Mouse (Mus musculus) liver, embryonic 15.5 days (tissue): ENCODE measurements around the gene Dhx32. TPM values are rescaled to one million over a fixed set of nuclear protein-coding genes. Genes with fewer than 3 reads are reported as not detected.

Experiments used
- ATAC-seq: fragments of 200-750 bp; cut with Nextera tagmentation; 2 replicates; pipeline ENCODE4 v1.8.0; 2017; ENCODE audit warnings: moderate number of reproducible peaks, mild to moderate bottlenecking, moderate library complexity; ENCODE audit not compliant: insufficient read depth
- H3K27ac ChIP-seq: fragments of 300-500 bp; sonication (generic); replicated peaks from 2 replicates; pipeline ENCODE4 v1.5.1; 2015; ENCODE audit warnings: mild to moderate bottlenecking, inconsistent platforms
- H3K27me3 ChIP-seq: fragments of 300-500 bp; sonication (generic); 2 replicates; pipeline ENCODE4 v1.6.1; 2015; ENCODE audit warnings: mild to moderate bottlenecking, inconsistent platforms
- H3K36me3 ChIP-seq: fragments of 300-500 bp; sonication (generic); replicated peaks from 2 replicates; pipeline ENCODE4 v1.6.1; 2015; ENCODE audit warnings: moderate library complexity, mild to moderate bottlenecking, inconsistent platforms
- H3K4me1 ChIP-seq: fragments of 300-500 bp; sonication (generic); replicated peaks from 2 replicates; pipeline ENCODE4 v1.6.1; 2015; ENCODE audit warnings: inconsistent platforms
- H3K4me2 ChIP-seq: fragments of 300-500 bp; sonication (generic); 2 replicates; pipeline ENCODE4 v1.6.1; 2015; ENCODE audit warnings: moderate library complexity, mild to moderate bottlenecking, inconsistent platforms
- H3K4me3 ChIP-seq: fragments of 300-500 bp; sonication (generic); replicated peaks from 2 replicates; pipeline ENCODE4 v1.5.1; 2015; ENCODE audit warnings: mild to moderate bottlenecking, inconsistent platforms
- H3K9ac ChIP-seq: fragments of 300-500 bp; sonication (generic); 2 replicates; pipeline ENCODE4 v1.6.1; 2015; ENCODE audit warnings: moderate library complexity, mild to moderate bottlenecking, inconsistent platforms
- H3K9me3 ChIP-seq: fragments of 300-500 bp; sonication (generic); replicated peaks from 2 replicates; pipeline ENCODE4 v1.6.1; 2016; ENCODE audit warnings: inconsistent platforms
- WGBS: fragments of 180-500 bp; shearing (Covaris S2); methylation state at CpG from one replicate; pipeline ENCODE4 v1.1.7; 2015; ENCODE audit warnings: mixed read lengths; ENCODE audit not compliant: insufficient replicate concordance; 5-methylcytosine and 5-hydroxymethylcytosine counted together
- polyA plus RNA-seq: library from polyadenylated mRNA; unstranded; fragments of >200 nt; fragmentation: Nextera tagmentation; extraction: Ambion mirVana; gene quantifications from 2 replicates; pipeline ENCODE4 v1.2.1, GENCODE M21; 2015

The Dhx32 gene
- polyA plus RNA-seq, 1 experiment from 2014 or later = 10.7 TPM

DNA sequence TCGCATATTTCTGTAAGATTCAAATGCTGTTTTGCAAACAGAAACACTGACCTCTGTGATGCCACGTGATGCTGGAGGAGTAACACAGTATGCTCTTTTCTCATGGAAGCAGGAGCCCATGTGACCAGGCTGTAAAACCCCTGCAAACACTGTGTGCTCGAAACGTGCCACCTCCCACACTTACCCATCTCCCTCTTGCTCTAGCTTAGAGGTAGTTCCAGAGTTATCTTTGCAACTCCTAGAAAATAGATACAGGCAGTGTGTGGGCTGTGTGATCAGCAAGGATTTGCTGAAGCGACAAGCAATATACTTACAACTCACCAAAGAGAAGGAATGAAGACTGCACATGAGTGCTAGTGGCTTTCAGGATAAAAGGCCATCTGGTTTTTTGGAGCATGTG lies 14.0 kb downstream of the Dhx32 start:
- H3K27me3 ChIP-seq = no peaks in the 10 kb centered on the region
- no peak for ATAC-seq
- WGBS = 61% methylated on average over 5 of the region's 5 CpGs
- H3K9ac ChIP-seq = no peak overlapping the region
- H3K4me3 ChIP-seq = no peak overlapping the region
- no peaks in the 10 kb centered on the region for H3K4me1 ChIP-seq
- no peak overlapping the region for H3K27ac ChIP-seq
- no peaks in the 10 kb centered on the region for H3K9me3 ChIP-seq
- H3K36me3 ChIP-seq = no peaks in the 10 kb centered on the region
- no peak overlapping the region for H3K4me2 ChIP-seq

DNA sequence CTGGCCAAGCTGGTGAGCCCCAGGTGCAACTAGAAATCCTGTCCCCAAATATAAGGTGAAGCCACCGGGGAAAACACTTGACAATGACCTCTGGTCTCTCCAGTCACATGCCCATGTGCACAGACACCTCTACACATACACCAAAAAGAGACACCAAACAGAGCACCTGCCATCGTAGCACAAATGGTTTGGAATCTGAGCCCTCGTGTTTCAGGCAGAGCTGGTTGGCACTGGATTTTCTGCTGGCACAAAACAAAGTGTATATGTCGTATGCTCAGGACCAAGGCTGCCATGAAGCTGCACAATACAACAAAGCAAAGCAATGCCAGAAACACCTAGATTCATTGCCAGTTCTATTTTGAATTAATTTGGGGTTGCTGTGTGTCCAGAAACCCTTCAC lies 14.5 kb downstream of the Dhx32 start:
- Histone ChIP-seq H3K4me1 (no peaks in the 10 kb centered on the region), H3K36me3 (no peaks in the 10 kb centered on the region), H3K4me2 (no peak overlapping the region), H3K27me3 (no peaks in the 10 kb centered on the region), H3K4me3 (no peak overlapping the region), H3K9me3 (no peaks in the 10 kb centered on the region), H3K9ac (no peak overlapping the region), H3K27ac (no peak overlapping the region)
- ATAC-seq = no peak
- 72% methylated on average over 4 of the region's 4 CpGs for WGBS

DNA sequence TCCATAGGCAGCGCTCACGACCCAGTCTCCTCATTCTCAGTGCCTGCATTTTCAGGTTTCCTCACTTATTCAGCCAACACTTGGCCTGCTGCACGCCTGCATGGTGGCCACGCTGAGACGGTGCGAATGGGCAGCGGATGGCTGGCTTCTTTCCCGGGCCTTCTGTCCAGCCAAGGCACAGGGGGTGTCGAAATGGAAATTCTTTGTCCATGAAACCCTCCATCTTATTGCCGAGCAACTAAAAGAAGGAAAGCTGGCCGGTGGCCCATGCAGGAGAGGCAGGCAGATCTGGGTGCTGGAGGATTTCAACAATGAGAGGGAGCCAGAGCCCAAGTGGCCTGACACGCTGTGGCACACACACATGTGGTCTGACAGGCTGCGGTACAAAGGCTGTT lies 16.7 kb downstream of the Dhx32 start:
- no peak overlapping the region for H3K4me2 ChIP-seq

DNA sequence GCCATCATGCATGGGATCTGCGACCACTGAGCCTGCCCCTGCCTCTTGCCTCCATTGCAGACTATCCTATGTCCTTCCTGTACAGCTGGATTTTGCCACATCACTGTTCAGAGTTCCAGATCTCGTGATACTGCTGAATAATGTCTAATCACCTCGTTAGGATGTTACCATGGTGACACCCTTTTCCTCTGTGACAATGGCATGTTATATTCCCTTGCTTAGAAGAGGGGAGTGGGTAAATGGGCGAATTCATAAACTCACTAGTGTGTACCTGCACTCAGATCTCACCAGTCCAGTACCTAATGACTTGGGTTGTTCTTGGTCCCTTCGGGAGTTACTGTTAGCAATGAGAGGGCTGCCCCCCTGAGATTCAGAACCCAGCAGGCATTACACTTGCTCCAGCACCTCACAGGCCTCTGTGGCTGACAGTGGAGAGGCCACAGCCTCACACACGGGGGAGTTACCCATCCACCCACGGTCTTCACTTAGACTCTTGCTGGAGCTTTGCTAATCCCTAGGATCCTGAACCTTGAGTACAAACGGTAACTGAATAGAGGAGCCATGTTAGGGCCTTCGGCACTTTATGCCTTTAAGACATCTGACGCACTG lies 17.2 kb downstream of the Dhx32 start:
- Histone ChIP-seq H3K9ac (no peak overlapping the region), H3K4me2 (no peak overlapping the region), H3K4me3 (no peak overlapping the region), H3K9me3 (no peaks in the 10 kb centered on the region), H3K36me3 (no peaks in the 10 kb centered on the region), H3K27ac (no peak overlapping the region), H3K27me3 (no peaks in the 10 kb centered on the region), H3K4me1 (no peaks in the 10 kb centered on the region)
- ATAC-seq = no peak
- WGBS = 63% methylated on average over 10 of the region's 10 CpGs

More for the DNA sequence above, 16.7 kb downstream of the Dhx32 start:
- ATAC-seq = no peak
- no peaks in the 10 kb centered on the region for H3K36me3 ChIP-seq
- no peak overlapping the region for H3K4me3 ChIP-seq
- 83% methylated on average over 13 of the region's 13 CpGs for WGBS
- no peak overlapping the region for H3K27ac ChIP-seq
- no peaks in the 10 kb centered on the region for H3K4me1 ChIP-seq
- no peaks in the 10 kb centered on the region for H3K27me3 ChIP-seq
- no peaks in the 10 kb centered on the region for H3K9me3 ChIP-seq
- H3K9ac ChIP-seq = no peak overlapping the region

DNA sequence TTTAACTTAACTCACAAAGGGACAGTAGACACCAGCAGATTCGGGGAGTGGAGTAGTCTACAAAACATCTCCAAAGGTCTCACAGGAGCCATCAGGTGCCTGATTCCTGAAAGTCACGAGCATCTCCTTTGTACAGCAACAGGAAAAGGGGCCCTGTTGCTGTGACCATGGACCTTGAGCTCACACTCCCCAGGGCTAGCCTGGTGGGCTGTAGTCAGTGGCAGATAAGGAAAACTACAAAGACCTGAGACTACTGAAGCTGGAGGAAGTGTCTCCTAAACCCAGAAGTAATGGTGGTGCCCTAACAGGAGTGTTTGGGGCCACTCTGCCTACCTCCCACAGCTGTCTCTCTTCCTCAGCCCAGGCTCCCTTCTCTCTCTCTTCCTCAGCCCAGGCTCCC lies 18.1 kb downstream of the Dhx32 start:
- Histone ChIP-seq H3K4me3 (no peak overlapping the region), H3K27ac (no peak overlapping the region), H3K4me1 (no peaks in the 10 kb centered on the region), H3K27me3 (no peaks in the 10 kb centered on the region), H3K4me2 (no peak overlapping the region), H3K9ac (no peak overlapping the region), H3K9me3 (no peaks in the 10 kb centered on the region), H3K36me3 (no peaks in the 10 kb centered on the region)
- ATAC-seq = no peak
- WGBS = 46% methylated on average over 2 of the region's 2 CpGs

DNA sequence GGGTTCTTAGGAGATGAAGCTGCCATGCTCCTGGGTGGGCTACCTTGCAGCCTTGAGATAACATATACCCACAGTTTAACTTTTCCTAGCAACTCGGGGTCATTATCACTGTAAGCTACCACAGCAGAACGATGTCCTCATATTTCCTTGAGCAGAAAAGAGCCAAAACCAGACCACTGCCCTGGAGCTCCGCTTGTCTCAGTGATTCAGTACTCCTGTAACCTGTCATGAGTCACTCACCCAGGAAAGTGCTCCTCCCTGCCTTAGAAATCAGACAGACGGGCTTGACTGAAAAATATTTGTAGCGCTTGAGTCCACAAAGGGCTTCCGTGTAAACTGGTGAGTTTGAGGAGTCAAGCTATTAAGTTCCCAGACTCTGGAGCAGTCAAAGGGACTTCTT lies 19.8 kb downstream of the Dhx32 start:
- 68% methylated on average over 6 of the region's 6 CpGs for WGBS
- no peak overlapping the region for H3K27ac ChIP-seq
- no peak for ATAC-seq
- H3K27me3 ChIP-seq = no peaks in the 10 kb centered on the region
- no peak overlapping the region for H3K4me2 ChIP-seq
- H3K4me3 ChIP-seq = no peak overlapping the region
- 0 out of 2 replicates have a peak, but pooled peaks cover 7% of the 10 kb centered on the region for H3K4me1 ChIP-seq
- H3K36me3 ChIP-seq = no peaks in the 10 kb centered on the region
- H3K9me3 ChIP-seq = no peaks in the 10 kb centered on the region
- H3K9ac ChIP-seq = no peak overlapping the region

DNA sequence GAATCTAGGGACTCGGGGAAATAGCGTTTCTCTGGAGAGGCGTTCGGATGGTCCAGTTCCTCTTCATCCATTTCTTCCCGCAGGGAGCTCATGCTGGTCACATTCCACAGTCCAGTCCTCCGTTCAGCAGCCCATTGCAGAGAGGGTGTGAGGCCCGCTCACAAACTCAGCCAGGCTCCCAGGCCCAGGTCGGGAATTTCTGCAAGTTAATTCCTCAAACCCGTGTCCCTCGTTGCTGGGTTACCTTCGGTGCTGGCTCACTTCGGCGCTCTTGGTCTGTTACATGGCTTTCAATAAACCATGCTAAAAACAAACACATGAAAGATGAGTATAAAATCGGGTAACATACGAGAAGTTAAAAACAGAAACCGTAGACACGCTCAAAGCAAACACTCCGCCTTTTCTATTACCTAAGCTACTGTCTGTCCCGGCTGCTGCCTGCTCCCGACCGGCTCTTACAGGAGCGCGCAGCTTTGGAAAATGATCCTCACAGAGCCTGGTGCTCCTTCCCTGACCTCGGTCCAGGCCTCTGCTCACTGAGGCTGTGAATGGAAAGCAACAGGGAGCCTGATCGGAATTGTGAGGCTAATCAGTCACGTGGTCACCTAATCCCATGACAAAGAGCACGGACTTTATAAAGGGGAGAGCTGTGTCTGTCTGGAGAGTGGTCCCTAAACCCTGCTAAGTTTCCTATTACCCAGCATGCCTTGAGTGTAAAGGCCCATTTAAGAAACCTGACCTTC lies 22.7 kb downstream of the Dhx32 start:
- no peak for ATAC-seq
- no peak overlapping the region for H3K4me3 ChIP-seq
- WGBS = 63% methylated on average over 27 of the region's 27 CpGs
- H3K9me3 ChIP-seq = no peaks in the 10 kb centered on the region
- no peak overlapping the region for H3K9ac ChIP-seq
- H3K36me3 ChIP-seq = no peaks in the 10 kb centered on the region
- no peaks in the 10 kb centered on the region for H3K27me3 ChIP-seq
- peak overlapping the region; percentile 6; the same call in 1 of the 2 replicates for H3K4me2 ChIP-seq
- H3K27ac ChIP-seq = no peak overlapping the region
- 0 out of 2 replicates have a peak, but pooled peaks cover 7% of the 10 kb centered on the region for H3K4me1 ChIP-seq

DNA sequence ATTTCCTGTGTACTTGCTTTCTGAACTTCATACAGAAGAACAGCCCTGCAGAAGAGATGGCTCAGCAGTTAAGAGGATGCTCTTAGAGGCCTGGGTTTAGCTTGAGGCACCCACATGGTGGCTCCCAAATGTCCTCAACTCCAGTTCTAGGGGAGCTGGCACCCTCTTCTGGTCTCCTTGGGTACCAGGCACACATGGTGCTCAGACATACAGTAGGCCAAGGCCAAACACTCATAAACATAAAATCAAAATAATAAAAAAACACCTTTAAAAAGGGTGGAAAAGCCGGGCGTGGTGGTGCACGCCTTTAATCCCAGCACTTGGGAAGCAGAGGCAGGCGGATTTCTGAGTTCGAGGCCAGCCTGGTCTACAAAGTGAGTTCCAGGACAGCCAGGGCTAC lies 23.8 kb downstream of the Dhx32 start:
- H3K4me2 ChIP-seq = no peak overlapping the region
- H3K27me3 ChIP-seq = no peaks in the 10 kb centered on the region
- H3K9ac ChIP-seq = no peak overlapping the region
- no peak for ATAC-seq
- 90% methylated on average over 5 of the region's 5 CpGs for WGBS
- H3K4me3 ChIP-seq = no peak overlapping the region
- H3K4me1 ChIP-seq = 0 out of 2 replicates have a peak, but pooled peaks cover 7% of the 10 kb centered on the region
- H3K27ac ChIP-seq = no peak overlapping the region
- no peaks in the 10 kb centered on the region for H3K36me3 ChIP-seq
- H3K9me3 ChIP-seq = no peaks in the 10 kb centered on the region

DNA sequence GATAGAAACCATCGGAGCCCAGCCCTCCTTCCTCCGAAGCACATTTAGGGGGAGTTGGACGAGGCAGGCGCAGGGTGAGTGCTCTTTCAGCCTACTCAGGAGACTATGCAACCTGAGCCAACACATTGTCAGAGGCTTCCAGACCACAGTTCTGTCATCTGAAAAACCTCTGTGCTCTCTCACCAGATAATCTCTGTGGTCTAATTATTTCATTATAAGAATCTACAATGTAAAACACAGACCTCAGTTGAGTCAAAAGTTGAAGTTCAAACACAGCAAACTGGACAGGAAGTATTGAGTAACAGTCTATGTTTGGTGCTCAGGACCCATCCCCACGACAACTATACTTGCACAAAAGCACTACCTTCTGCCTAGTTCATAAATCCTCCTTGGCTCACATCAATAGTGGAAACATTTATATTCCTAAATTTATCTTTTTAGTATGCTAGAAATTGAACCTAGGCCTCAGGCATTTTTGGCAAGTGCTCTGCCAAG lies 24.5 kb downstream of the Dhx32 start:
- Histone ChIP-seq H3K4me2 (no peak overlapping the region), H3K36me3 (no peaks in the 10 kb centered on the region), H3K4me1 (0 out of 2 replicates have a peak, but pooled peaks cover 7% of the 10 kb centered on the region), H3K9ac (no peak overlapping the region), H3K4me3 (no peak overlapping the region), H3K27ac (no peak overlapping the region), H3K9me3 (no peaks in the 10 kb centered on the region), H3K27me3 (no peaks in the 10 kb centered on the region)
- no peak for ATAC-seq
- 59% methylated on average over 5 of the region's 5 CpGs for WGBS

DNA sequence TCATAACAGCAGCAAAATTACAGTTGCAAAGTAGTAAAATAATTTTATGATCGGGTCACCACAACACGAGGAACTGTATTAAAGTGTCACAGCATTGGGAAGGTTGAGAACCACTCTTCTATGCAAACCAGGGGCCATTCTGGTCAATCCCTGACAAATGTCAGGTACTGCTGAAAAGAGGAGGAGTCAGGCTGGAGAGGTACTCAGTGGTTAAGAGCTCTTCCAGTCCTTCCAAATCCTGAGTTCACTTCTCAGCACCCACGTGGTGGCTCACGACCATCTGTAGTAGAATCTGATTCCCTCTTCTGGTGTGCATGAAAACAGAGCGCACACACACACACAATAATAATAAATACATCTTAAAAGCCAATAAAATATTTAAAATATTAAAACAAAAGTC lies 31.4 kb downstream of the Dhx32 start:
- H3K4me3 ChIP-seq = no peak overlapping the region
- no peak overlapping the region for H3K27ac ChIP-seq
- ATAC-seq = no peak
- H3K4me1 ChIP-seq = no peaks in the 10 kb centered on the region
- 70% methylated on average over 5 of the region's 5 CpGs for WGBS
- no peak overlapping the region for H3K9ac ChIP-seq
- no peaks in the 10 kb centered on the region for H3K9me3 ChIP-seq
- no peaks in the 10 kb centered on the region for H3K36me3 ChIP-seq
- H3K4me2 ChIP-seq = no peak overlapping the region
- H3K27me3 ChIP-seq = no peaks in the 10 kb centered on the region

DNA sequence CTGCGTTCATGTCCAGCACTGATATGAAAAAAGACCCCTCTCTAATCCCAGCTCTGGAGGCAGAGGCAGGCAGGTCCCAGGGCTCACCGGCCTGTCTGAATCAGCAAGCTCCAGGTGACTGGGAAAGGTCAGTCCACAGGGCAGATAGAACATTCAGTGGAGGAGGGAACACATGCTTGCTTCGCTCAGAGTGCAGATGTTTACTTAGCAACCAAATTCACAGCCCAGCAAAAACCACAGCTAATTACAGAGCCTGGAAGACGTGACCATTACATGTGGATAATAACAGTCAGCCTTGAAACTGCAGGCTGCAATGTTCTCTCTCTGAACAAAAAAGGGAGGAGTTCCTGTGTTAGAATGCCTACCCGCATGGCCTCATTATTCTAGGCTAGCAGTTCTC lies 31.9 kb downstream of the Dhx32 start:
- Histone ChIP-seq H3K4me1 (no peaks in the 10 kb centered on the region), H3K27ac (no peak overlapping the region), H3K9me3 (no peaks in the 10 kb centered on the region), H3K27me3 (no peaks in the 10 kb centered on the region), H3K4me2 (no peak overlapping the region), H3K36me3 (no peaks in the 10 kb centered on the region), H3K4me3 (no peak overlapping the region), H3K9ac (no peak overlapping the region)
- 65% methylated on average over 5 of the region's 5 CpGs for WGBS
- no peak for ATAC-seq
